Mouse (Mus musculus) ovary, postnatal 14 days (tissue): ENCODE results near the gene Klc2.
A peak's percentile ranks its signal among the peaks of the same experiment; 100 is the strongest.

Experiments
- DNase-seq: peaks from one replicate; pipeline ENCODE4 v3.0.0; 2022; ENCODE audit warnings: low spot score

Gene Klc2

DNA sequence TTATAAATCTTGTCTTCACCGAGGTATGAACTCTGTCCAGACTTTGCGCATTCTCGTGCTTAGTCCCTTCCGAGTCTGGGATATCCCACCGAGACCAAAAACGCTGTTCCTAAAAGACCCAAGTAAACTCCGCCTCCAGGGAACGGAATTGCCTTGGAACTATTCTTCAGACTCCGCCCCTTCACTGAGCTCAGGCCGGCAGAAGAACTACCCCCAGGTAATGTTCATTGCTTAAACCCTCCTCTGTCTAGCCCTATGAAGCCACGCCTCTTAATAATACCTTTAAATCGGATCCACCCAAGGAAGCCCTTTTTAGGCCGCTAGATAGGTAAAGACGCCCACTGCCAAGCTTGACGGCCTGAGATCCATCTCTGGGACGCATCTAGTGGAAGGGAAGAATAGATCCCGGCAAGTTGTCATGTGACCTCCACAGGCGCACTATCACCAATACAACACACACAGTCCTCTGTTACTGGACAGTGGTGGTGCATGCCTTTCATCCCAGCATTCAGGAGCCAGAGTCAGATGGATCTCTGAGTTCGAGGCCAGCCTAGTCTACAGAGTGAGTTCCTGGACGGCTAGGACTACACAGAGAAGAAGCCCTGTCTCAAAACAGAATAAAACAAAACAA is 45.9 kb downstream of the Klc2 start:
- no peak for DNase-seq

DNA sequence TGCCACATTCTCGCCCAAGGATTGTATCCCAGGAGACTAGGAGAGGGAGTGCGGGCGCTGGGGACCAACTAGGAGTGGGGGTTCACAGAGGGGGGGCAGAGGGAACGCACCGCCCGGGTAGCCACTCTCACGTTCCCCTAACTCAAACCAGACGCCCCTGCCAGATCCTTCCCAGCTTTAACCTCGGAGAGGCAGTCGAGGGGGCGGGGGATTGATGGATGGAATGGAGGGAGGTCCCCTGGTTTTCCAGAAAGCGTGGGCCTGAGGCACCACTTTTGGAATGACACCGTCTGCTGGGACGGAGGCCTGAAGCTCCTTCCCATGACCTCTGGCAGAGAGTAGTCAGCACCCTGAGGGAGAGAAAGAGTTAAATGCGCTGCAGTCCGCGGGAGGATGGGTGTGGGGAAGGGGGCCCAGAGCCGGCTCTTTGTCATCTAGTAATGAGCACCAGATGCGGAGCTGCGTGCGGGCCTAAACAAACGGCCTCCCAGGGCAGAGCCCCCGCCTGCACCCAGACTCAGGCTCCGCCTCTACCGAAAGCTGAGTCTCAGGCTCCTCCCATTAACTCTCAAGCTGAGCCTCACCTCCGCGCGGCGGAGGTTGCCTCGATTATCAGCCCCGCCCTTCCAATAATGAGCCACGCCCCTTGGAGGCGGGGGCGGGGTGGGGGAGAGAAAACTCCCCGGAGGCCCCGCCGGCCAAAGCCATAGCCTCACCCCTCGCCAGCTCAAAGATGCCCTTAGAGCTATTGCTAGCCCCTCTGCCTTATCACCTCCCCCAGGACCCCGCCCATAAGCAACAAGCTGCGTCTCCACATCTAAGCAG is 46.6 kb downstream of the Klc2 start:
- peak; percentile 78 for DNase-seq

DNA sequence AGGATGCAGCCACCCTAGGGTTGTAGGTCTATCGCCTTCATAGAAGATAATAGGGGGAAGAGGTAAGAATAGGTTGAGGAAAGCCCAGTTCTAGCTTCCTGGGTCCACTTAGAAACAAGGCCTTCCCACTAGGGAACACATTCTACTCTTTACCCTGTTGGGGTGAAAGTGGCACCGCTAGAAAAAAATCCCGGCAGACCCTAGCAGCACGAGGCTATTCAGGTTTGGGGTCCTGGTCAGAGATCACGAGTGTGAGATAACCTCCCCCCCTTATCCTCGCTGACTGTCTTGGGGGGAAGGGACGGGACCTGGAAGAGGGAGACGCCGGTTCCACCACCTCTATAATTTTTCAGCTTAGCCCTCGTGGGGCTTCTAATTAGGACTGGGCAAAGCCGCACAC is 47.3 kb downstream of the Klc2 start:
- DNase-seq: no peak

DNA sequence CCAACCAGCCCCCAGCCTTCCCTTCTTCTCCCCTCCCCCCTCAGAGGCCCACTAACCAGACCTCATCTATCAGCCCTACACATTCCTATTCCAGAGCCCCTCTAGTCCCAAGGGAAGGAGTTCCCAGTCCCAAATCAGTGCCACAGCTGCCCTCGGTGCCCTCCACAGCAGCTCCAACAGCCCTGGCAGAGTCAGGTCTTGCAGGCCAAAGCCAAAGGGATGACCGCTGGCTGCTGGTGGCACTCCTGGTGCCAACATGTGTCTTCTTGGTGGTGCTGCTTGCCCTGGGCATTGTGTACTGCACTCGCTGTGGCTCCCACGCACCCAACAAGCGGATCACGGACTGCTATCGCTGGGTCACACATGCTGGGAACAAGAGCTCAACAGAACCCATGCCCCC is 48.4 kb downstream of the Klc2 start:
- no peak for DNase-seq

DNA sequence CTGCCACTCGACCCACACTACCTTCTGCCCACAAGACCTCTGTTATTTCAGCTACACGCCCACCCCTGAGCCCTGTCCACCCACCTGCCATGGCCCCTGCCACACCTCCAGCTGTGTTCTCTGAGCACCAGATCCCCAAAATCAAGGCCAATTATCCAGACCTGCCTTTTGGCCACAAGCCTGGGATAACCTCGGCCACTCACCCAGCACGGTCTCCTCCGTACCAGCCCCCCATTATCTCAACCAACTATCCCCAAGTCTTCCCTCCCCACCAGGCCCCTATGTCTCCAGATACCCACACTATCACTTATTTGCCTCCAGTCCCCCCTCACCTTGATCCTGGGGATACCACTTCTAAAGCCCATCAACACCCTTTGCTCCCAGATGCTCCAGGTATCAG is 48.9 kb downstream of the Klc2 start:
- DNase-seq: no peak

DNA sequence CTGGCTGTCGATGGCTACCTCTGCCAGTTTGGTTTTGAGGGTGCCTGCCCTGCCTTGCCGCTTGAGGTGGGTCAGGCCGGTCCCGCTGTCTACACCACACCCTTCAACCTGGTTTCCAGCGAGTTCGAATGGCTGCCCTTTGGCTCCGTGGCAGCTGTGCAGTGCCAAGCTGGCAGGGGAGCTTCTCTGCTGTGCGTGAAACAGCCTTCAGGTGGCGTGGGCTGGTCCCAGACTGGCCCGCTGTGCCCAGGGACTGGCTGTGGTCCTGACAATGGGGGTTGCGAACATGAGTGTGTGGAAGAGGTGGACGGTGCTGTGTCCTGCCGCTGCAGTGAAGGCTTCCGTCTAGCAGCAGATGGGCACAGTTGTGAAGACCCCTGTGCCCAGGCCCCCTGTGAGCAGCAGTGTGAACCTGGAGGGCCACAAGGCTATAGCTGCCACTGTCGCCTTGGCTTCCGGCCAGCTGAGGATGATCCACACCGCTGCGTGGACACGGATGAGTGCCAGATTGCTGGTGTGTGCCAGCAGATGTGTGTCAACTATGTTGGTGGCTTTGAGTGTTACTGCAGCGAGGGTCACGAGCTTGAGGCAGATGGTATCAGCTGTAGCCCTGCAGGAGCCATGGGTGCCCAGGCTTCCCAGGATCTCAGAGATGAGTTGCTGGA is 49.7 kb downstream of the Klc2 start:
- no peak for DNase-seq

DNA sequence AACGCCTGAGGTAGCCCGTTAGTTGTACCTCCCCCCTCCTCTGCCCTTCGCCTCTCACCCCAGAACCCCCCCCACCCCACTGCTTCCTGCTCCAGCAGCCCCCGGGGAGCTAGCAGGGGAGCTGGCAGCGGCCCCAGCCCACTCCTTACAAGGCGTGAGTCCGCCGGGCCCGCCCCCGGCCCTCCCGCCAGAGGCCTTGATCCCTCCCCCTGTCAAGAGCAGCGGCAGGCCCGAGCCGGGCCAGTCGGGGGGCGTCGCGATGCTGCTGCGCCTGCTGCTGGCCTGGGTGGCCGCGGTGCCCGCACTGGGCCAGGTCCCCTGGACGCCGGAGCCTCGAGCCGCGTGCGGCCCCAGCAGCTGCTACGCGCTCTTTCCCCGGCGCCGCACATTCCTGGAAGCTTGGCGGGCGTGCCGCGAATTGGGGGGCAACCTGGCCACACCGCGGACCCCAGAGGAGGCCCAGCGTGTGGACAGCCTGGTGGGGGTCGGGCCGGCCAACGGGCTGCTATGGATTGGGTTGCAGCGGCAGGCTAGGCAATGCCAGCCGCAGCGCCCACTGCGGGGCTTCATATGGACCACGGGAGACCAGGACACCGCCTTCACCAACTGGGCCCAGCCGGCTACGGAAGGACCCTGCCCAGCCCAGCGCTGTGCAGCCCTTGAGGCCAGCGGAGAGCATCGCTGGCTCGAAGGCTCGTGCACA is 50.3 kb downstream of the Klc2 start, which contains the start of gene Cd248:
TSS of gene Cd248 (plus strand) at position 212 of the 703 bp plus-strand sequence.
- DNase-seq: peak; percentile 69

DNA sequence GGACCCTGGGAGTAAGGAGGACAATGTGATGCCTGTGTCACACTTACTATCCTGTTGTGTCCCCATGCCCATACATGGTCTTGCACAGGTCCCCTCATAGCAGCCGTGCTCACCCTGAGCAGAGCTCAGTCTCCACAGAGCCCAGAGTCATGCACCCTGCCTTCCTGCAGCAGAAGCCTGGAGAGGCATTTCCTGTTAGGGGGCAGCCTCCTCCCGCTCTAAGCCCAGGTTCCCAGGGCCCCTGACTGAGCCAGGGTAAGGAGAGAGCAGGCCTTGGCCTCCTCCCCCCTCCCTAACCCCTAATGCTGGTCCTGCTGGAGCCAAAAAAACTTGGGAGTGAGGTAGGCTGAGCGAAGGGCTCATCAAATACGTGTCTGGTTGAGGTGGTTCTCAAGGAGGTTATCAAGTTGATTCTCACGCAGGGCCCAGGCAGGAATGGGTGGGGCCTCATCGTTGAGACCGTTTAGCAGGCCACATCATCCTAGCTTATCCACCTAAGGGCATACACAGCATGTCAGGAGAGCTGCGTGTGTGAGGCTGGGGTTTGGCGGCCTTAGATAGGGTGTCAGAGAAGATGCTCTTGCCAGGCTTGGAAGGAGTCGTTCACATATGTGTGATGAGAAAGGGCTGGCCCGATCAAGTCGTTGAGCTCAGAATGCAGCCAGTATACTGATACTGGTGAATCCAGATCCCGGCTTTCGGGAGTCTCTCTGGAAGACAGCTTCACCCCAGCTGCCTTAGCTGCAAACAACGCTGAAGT is 51.1 kb downstream of the Klc2 start:
- no peak for DNase-seq

DNA sequence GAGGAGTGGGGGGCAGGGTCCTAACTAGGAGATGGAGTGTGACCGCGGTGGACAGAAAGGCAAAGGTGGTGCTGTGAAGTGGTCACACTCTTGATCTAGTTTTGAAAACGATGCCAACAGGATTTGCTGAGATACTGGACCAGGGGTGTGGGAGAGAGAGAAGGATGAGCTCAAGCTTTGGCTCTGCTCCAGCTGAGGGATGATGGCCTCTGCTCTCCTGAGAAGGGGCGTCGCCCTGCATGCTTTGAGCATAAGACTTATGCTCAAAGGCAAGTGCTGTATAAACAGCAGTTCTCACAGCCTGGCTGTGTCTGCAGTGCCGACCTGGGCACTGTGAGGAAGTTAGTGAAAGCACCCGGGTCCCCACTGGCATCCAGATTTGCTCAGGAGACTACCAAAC is 53.3 kb downstream of the Klc2 start:
- peak; percentile 45 for DNase-seq

DNA sequence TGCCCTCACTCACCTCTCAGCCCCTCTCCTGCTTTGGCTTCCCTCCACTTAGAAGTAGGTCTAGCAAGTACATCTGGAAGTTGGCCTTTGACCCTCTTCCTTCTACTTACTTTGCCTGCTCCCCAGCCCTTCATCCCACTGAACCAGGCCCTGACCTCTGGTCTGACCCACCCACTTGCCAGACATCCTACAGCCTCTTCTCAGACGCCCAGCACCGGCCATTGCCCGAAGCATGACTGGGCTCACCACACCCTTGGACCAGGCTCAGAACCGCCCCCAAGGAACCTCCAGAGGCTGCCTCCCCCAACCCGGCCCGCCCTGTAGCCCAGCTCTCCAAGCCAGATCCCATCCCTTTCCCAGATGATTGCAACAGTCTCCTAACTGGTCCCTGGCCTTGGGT is 55.9 kb downstream of the Klc2 start:
- DNase-seq: no peak

DNA sequence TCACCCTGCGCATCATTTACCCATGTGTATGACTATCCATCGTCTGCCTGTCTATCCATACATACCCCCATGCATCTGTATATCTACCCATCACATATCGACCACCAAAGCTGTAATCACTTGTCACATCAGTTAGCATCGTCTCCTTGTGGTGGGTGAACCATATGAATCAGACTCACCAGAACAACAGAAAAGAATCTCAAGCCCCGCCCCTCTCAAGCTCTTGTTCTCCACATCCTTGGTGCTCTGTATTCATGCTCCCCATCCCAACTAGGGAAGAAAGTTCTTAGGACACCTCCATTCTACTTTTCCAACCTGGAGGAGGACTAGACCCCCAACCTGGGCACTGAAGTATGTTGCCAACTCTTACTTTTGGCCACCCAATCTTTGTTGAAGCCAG is 56.3 kb downstream of the Klc2 start:
- no peak for DNase-seq

DNA sequence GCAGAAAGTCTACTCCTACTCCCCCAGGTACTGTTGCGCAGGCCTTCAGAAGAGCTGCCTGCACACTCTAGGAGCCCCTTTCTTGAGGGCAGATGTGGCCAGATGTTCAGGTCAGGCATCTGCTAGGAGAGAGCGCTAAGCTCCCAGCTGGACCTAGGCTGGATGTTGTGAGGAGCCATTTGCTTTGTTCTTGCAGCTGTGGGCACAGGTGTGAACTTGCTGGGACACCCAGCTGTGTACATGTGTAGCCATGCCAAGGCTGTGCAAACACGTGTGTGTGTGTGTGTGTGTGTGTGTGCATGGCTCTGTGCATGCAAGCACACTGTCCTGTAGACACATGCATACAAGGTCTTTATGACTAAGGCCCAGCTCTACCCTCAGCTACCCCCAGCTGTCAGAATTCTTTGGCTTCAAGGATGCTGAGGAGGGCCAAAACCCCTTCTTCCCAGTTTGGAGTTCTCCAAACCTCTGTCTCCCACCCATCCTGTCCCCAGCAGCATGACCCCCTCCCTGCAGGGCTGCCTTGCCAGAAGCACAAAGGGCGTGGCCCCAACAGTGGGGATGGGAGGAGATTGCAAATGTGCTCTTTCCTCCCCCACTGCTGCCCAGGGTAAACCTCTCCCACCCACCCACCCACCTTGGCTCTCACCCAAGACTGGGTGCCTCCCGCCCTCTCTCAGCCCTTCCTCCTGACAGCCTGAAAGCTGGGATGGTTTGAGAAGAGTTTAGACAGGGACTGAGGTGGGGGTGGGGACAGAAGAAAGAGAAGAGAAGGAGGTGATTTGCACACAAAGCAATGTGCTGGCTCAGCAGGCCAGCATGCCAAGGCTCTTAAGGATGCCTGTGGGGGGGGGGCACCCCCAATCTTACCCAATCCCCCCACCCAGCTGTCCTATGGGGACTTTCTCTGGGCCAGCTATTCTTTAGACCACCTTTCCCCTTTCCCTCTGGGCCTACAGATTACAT is 57.7 kb downstream of the Klc2 start:
- DNase-seq: no peak

DNA sequence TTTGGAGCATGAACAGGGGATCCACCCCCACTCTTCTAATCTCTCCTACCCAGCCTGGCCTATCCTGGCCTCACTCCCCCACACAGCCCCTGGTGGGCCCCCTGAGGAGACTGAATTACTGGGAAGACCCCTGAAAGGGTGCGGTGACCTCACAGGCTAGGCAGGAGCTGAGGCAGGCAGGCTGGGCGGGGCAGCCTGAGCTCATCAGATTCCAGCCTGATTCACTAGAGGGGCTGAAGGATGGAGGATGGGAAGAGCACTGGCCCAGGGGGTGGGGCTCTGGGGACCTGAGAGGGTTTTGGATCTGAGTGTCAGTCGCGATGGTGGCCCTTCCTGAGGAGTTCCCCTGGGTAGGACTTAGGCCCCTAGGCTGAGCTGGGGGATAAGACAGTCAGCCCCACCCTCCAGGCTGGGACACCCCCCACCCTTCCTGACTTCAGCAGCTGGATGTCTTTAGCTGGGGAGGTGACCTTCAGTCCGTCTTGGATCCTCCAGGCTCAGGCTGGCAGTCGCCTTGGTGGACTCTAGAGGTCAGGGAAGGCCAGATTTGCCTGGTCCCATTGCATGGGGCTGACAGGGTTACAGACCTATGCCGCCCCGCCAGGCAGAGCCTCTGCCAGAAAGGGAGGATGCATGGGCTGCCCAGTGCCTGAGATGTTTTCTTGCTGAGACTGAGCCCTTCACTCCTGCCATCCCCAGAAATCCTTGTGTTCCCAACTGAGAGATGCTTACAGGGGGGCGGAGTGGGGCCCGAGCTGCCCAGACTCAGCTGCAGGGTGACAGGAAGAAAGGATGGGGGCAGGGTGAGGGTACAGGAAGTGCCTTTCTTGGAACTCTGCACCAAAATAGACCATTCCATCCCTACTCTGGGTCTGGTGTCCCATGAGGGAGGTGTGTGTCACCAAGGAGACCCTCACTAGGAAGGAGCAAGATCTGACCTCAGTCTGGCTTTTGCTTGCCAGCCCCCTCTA is 59.3 kb downstream of the Klc2 start:
- DNase-seq: no peak

DNA sequence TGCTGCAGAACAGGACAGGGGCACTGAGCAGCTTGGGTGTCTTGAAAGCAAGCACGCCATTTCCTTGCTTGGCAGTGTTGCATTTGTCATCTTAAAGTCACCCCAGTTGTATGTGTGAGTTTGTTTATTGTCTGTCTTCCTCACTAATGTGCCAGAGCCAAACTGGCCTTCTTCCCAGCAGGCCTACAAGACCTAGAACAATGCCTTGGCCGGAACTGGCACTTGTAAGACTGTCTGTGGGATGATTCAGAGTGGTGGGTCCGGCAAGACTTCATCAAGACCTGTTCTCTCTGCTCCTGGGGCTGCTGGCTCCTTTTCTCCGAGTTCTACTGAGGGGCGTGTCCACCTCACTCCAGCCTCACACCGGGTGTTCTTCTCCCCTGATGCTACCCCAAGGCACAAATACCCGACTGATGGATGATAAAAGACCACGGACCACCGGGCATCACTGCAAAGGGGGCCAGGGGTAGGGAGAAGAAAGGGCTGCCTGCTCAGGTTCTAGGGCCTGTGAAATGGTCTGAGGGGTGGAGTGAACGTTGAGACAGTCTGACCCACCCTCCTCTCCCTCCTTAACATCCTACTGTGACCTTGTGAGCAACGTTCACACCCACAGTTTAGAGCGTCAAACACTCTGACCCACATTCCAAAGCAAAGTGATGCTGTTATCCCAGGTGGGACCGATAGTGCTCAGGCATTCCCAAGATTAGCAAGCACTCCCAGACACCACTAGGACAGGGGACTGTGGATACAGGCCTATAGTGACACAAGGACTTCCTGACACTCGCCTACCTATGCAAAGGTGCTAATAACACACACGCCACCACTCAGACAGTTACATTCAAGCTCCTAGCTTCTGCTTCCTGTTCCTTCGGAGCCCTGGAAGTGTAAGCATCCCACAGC is 60.2 kb downstream of the Klc2 start:
- no peak for DNase-seq
